Mouse (Mus musculus): ENCODE measurements around the gene Ankib1. TPM values are rescaled to one million over a fixed set of nuclear protein-coding genes. Genes with fewer than 3 reads are reported as not detected.
"Not testable (repeated sequence)": the region's sequence is repeated elsewhere in the genome, so short reads cannot be mapped to it uniquely, and the experiment has no call there.

Gene Ankib1
- polyA plus RNA-seq, 1 experiment from 2014 or later, result 11.3 TPM

- H3K27ac ChIP-seq (ENCODE audit: low read depth, low read length), result no peak overlapping the region
- no peaks in the 10 kb centered on the region for H3K27me3 ChIP-seq (replicated peaks; ENCODE audit: control insufficient read depth, insufficient read depth, low read length)
- no peaks in the 10 kb centered on the region for H3K9me3 ChIP-seq (ENCODE audit: control insufficient read depth, low read length)
- H3K4me2 ChIP-seq, result no peak overlapping the region
- ATAC-seq (replicated peaks; ENCODE audit: low FRiP score), result no peak
- H3K36me3 ChIP-seq (ENCODE audit: control insufficient read depth, insufficient read depth, low read length), result no peaks in the 10 kb centered on the region
- no peak for DNase-seq (ENCODE audit: low spot score)
- peaks cover 14% of the 10 kb centered on the region; the same call in 1 of the 2 replicates for H3K4me1 ChIP-seq (replicated peaks; ENCODE audit: control insufficient read depth, insufficient read depth, low read length)
- no peak overlapping the region for H3K4me3 ChIP-seq (ENCODE audit: low read depth, low read length)
- 86% methylated on average over 1 of the region's 1 CpGs for WGBS
- H3K9ac ChIP-seq (ENCODE audit: low read depth, low read length), result no peak overlapping the region
Observed at GRCm38 (mm10) chr5:3800041-3800440, 2.7 kb downstream of the Ankib1 start.

GRCm38 (mm10) chr5:3798656-3799055, 4.1 kb downstream of the Ankib1 start:
- H3K27me3 ChIP-seq (replicated peaks; ENCODE audit: control insufficient read depth, insufficient read depth, low read length); ATAC-seq (replicated peaks; ENCODE audit: low FRiP score); H3K9me3 ChIP-seq (ENCODE audit: control insufficient read depth, low read length); H3K4me2 ChIP-seq; H3K9ac ChIP-seq (ENCODE audit: low read depth, low read length); DNase-seq (ENCODE audit: low spot score); H3K4me1 ChIP-seq (replicated peaks; ENCODE audit: control insufficient read depth, insufficient read depth, low read length); H3K27ac ChIP-seq (ENCODE audit: low read depth, low read length); H3K36me3 ChIP-seq (ENCODE audit: control insufficient read depth, insufficient read depth, low read length); H3K4me3 ChIP-seq (ENCODE audit: low read depth, low read length): not testable (repeated sequence)

GRCm38 (mm10) chr5:3797101-3797500, 5.6 kb downstream of the Ankib1 start:
- H3K36me3 ChIP-seq (ENCODE audit: control insufficient read depth, insufficient read depth, low read length); H3K4me3 ChIP-seq (ENCODE audit: low read depth, low read length); H3K27me3 ChIP-seq (replicated peaks; ENCODE audit: control insufficient read depth, insufficient read depth, low read length); H3K27ac ChIP-seq (ENCODE audit: low read depth, low read length); H3K9me3 ChIP-seq (ENCODE audit: control insufficient read depth, low read length); H3K4me2 ChIP-seq; H3K9ac ChIP-seq (ENCODE audit: low read depth, low read length); H3K4me1 ChIP-seq (replicated peaks; ENCODE audit: control insufficient read depth, insufficient read depth, low read length); ATAC-seq (replicated peaks; ENCODE audit: low FRiP score); DNase-seq (ENCODE audit: low spot score): not testable (repeated sequence)
- WGBS, result 98% methylated on average over 2 of the region's 2 CpGs

DNA sequence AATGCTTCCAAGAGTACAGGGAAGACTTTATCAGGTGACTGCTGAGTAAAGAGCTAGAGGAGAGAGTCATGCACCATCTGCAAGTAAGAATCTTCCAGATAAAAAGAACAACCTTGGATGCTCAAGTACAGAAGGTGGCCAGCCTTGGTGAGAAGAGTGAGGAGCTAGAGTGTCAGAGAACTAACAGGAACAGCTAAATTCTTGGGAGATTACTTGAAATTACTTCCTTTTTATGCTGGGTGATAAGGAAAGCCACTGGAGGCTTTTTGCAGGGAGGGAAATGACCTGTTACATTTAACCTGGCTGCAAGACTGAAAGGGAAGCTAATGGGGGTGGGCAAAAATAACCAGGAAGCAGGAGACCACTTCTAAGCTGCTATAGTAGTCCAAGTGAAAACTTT, 11.7 kb downstream of the Ankib1 start:
- Histone ChIP-seq H3K27ac (ENCODE audit: low read depth, low read length) (no peak overlapping the region), H3K27me3 (replicated peaks; ENCODE audit: control insufficient read depth, insufficient read depth, low read length) (no peaks in the 10 kb centered on the region), H3K4me1 (replicated peaks; ENCODE audit: control insufficient read depth, insufficient read depth, low read length) (peaks cover 7% of the 10 kb centered on the region; the same call in 1 of the 2 replicates)

GRCm38 (mm10) chr5:3787548-3787947, 15.2 kb downstream of the Ankib1 start:
- H3K4me3 ChIP-seq (ENCODE audit: low read depth, low read length), result no peak overlapping the region
- no peaks in the 10 kb centered on the region for H3K27me3 ChIP-seq (replicated peaks; ENCODE audit: control insufficient read depth, insufficient read depth, low read length)
- DNase-seq (ENCODE audit: low spot score), result no peak
- ATAC-seq (replicated peaks; ENCODE audit: low FRiP score), result no peak
- WGBS, result 87% methylated on average over 4 of the region's 4 CpGs
- no peak overlapping the region for H3K9ac ChIP-seq (ENCODE audit: low read depth, low read length)
- H3K9me3 ChIP-seq (ENCODE audit: control insufficient read depth, low read length), result no peaks in the 10 kb centered on the region
- no peak overlapping the region for H3K27ac ChIP-seq (ENCODE audit: low read depth, low read length)
- peaks cover 7% of the 10 kb centered on the region; the same call in 1 of the 2 replicates for H3K4me1 ChIP-seq (replicated peaks; ENCODE audit: control insufficient read depth, insufficient read depth, low read length)
- no peak overlapping the region for H3K4me2 ChIP-seq
- H3K36me3 ChIP-seq (ENCODE audit: control insufficient read depth, insufficient read depth, low read length), result no peaks in the 10 kb centered on the region

More for the DNA sequence above, 11.7 kb downstream of the Ankib1 start:
- Histone ChIP-seq H3K36me3 (ENCODE audit: control insufficient read depth, insufficient read depth, low read length) (no peaks in the 10 kb centered on the region), H3K4me2 (no peak overlapping the region), H3K9ac (ENCODE audit: low read depth, low read length) (no peak overlapping the region), H3K4me3 (ENCODE audit: low read depth, low read length) (no peak overlapping the region), H3K9me3 (ENCODE audit: control insufficient read depth, low read length) (no peaks in the 10 kb centered on the region)
- DNase-seq (ENCODE audit: low spot score), result no peak
- ATAC-seq (replicated peaks; ENCODE audit: low FRiP score), result no peak

DNA sequence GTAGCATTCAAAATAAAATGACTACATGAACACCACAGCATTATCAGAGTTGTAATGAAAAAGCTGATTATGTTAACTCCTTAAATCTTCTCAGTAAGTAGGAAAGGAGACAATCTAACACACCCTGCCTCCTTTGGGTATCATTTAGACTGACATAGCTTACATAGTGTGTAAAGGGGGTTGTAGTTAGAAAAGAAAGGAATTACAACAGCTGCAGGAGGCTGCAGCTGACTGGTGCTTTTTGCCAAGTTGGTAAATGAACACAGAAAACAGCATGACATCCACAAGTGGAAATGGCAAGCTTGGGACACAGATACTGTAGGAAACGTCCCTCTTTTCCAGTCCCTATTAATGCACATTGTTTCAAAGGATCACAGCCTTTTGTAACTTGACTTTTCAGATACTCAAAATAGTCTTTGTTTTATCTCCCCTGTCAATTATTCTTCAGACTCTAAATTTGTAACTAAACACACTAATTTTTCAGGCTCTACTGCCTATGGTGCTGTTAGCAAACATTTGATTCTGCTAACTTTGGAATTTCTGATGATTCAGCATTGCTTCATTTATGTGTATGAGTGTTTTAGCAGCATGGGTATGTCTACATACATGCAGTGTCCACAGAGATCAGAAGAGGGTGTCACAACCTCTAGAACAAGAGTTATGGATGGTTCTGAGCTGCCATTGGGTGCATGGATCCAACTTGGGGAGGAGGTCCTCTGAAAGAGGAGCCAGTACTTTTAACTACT, 17.8 kb downstream of the Ankib1 start:
- H3K4me2 ChIP-seq, result no peak overlapping the region
- 67% methylated on average over 1 of the region's 1 CpGs for WGBS
- no peak overlapping the region for H3K4me3 ChIP-seq (ENCODE audit: low read depth, low read length)
- H3K36me3 ChIP-seq (ENCODE audit: control insufficient read depth, insufficient read depth, low read length), result no peaks in the 10 kb centered on the region
- no peaks in the 10 kb centered on the region for H3K9me3 ChIP-seq (ENCODE audit: control insufficient read depth, low read length)
- H3K27me3 ChIP-seq (replicated peaks; ENCODE audit: control insufficient read depth, insufficient read depth, low read length), result no peaks in the 10 kb centered on the region
- ATAC-seq (replicated peaks; ENCODE audit: low FRiP score) (no peak), DNase-seq (ENCODE audit: low spot score) (no peak)
- no peak overlapping the region for H3K9ac ChIP-seq (ENCODE audit: low read depth, low read length)
- no peak overlapping the region for H3K27ac ChIP-seq (ENCODE audit: low read depth, low read length)
- no peaks in the 10 kb centered on the region for H3K4me1 ChIP-seq (replicated peaks; ENCODE audit: control insufficient read depth, insufficient read depth, low read length)

GRCm38 (mm10) chr5:3783947-3784681, 18.6 kb downstream of the Ankib1 start:
- H3K4me2 ChIP-seq, result no peak overlapping the region
- no peaks in the 10 kb centered on the region for H3K9me3 ChIP-seq (ENCODE audit: control insufficient read depth, low read length)
- no peak overlapping the region for H3K4me3 ChIP-seq (ENCODE audit: low read depth, low read length)
- no peaks in the 10 kb centered on the region for H3K36me3 ChIP-seq (ENCODE audit: control insufficient read depth, insufficient read depth, low read length)
- DNase-seq (ENCODE audit: low spot score) (no peak), ATAC-seq (replicated peaks; ENCODE audit: low FRiP score) (peak; percentile 53)
- H3K27ac ChIP-seq (ENCODE audit: low read depth, low read length), result no peak overlapping the region
- no peaks in the 10 kb centered on the region for H3K4me1 ChIP-seq (replicated peaks; ENCODE audit: control insufficient read depth, insufficient read depth, low read length)
- H3K27me3 ChIP-seq (replicated peaks; ENCODE audit: control insufficient read depth, insufficient read depth, low read length), result no peaks in the 10 kb centered on the region
- 78% methylated on average over 2 of the region's 2 CpGs for WGBS
- H3K9ac ChIP-seq (ENCODE audit: low read depth, low read length), result no peak overlapping the region

DNA sequence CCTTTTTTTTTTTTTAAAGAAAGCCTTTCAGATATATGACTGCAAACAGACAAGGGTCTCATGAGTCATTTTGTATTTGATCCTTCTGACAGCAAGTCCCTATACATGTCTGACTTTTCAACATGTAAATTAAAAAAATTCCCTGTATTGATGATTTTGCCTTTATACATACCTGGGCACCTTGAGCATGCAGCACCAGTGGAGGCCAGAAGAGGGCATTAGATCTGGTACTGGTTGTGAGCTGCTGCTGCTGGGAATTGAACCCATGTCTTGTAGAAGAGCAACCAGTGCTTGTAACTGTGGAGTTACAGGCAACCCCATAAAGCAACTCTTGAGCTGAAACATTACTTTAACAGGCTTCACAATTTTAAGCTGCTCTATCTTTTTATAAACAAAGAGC, 20.1 kb downstream of the Ankib1 start:
- Histone ChIP-seq H3K4me1 (replicated peaks; ENCODE audit: control insufficient read depth, insufficient read depth, low read length) (no peaks in the 10 kb centered on the region), H3K4me3 (ENCODE audit: low read depth, low read length) (no peak overlapping the region), H3K36me3 (ENCODE audit: control insufficient read depth, insufficient read depth, low read length) (no peaks in the 10 kb centered on the region), H3K27me3 (replicated peaks; ENCODE audit: control insufficient read depth, insufficient read depth, low read length) (no peaks in the 10 kb centered on the region), H3K27ac (ENCODE audit: low read depth, low read length) (no peak overlapping the region), H3K9ac (ENCODE audit: low read depth, low read length) (no peak overlapping the region), H3K4me2 (no peak overlapping the region), H3K9me3 (ENCODE audit: control insufficient read depth, low read length) (no peaks in the 10 kb centered on the region)
- no peak for ATAC-seq (replicated peaks; ENCODE audit: low FRiP score)
- DNase-seq (ENCODE audit: low spot score), result no peak

GRCm38 (mm10) chr5:3772017-3772416, 30.7 kb downstream of the Ankib1 start:
- Histone ChIP-seq H3K4me3 (ENCODE audit: low read depth, low read length) (no peak overlapping the region), H3K4me1 (replicated peaks; ENCODE audit: control insufficient read depth, insufficient read depth, low read length) (no peaks in the 10 kb centered on the region), H3K4me2 (no peak overlapping the region), H3K9ac (ENCODE audit: low read depth, low read length) (no peak overlapping the region), H3K27me3 (replicated peaks; ENCODE audit: control insufficient read depth, insufficient read depth, low read length) (no peaks in the 10 kb centered on the region), H3K9me3 (ENCODE audit: control insufficient read depth, low read length) (no peaks in the 10 kb centered on the region), H3K27ac (ENCODE audit: low read depth, low read length) (no peak overlapping the region), H3K36me3 (ENCODE audit: control insufficient read depth, insufficient read depth, low read length) (no peaks in the 10 kb centered on the region)
- no peak for ATAC-seq (replicated peaks; ENCODE audit: low FRiP score)
- 69% methylated on average over 3 of the region's 3 CpGs for WGBS
- DNase-seq (ENCODE audit: low spot score), result no peak

All from liver, embryonic 11.5 days (tissue).